In the genomic region with DNA sequence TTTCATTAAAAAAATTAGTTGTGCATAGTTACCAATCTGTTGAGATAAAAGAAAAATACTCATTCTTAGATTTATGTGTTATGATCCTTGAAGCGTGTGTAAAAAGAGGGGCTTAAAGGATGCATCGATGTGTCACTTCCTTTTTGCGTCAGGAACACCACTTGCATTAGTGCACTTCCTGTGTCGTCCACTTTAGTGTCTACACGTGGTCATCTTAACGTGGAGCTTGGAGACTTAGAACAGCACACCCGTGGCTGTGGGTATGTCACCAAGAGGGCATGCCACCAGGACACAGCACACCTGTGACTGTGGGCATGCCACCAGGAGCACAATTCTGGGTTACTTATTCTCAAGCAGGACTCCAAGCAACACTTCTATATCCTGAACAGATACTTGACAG, we compare ENCODE assay signal across 15 mouse cellular contexts.
"Had no signal": no experiment of that assay in that cellular context is flagged by ENCODE, and none has a peak within 500 bp of the region (broad histone marks: within the 10 kb centered on the region; RNA-seq: fewer than 3 reads in every experiment).

No protein-coding gene starts in this region.

- DNase-seq: liver, postnatal 0 days; lung, adult 2 months; lung, postnatal 14 days; lung, postnatal 36 days; retina, postnatal 1 day; right cerebral cortex, adult 18-20 months; right cerebral cortex, postnatal 25 days; right cerebral cortex, postnatal 4 days; spleen, adult 18-20 months; thymus, adult 2 months; thymus, postnatal 25 days; thymus, postnatal 4 days had no signal

- ATAC-seq: liver, postnatal 0 days; lung, postnatal 0 days; midbrain, embryonic 13.5 days; midbrain, embryonic 15.5 days had no signal
